Mouse (Mus musculus) spleen, adult 10 weeks (tissue): ENCODE results near the gene Ppp1r14c. TPM values are rescaled to one million over a fixed set of nuclear protein-coding genes. Genes with fewer than 3 reads are reported as not detected.

ENCODE experiments used
- polyA plus RNA-seq: library from polyadenylated mRNA; stranded (reverse); fragments of 350-450 nt; fragmentation: Illumina TruSeq; extraction: RNeasy Lipid Tissue Mini Kit (QIAGEN cat#74804); gene quantifications from one replicate; pipeline ENCODE4 v1.2.3, GENCODE M21; 2015; ENCODE audit warnings: low replicate concordance; ENCODE audit not compliant: insufficient read depth

Gene Ppp1r14c
- not detected for polyA plus RNA-seq

GRCm38 (mm10) chr10:3366036-3366869 is at the start of gene Ppp1r14c:
Gene Ppp1r14c, plus strand, starts transcription at chr10:3366057.

Other genes with a start within 250 kb of the Ppp1r14c start
- gene H60c, start 98.3 kb upstream of the Ppp1r14c start, polyA plus RNA-seq, result not detected
- not detected for gene Iyd, start 174.2 kb downstream of the Ppp1r14c start, polyA plus RNA-seq